Mouse (Mus musculus): ENCODE data around the gene Brdt.
"Not testable (repeated sequence)": the region's sequence is repeated elsewhere in the genome, so short reads cannot be mapped to it uniquely, and the experiment has no call there.

Gene Brdt

GRCm38 (mm10) chr5:107342891-107343290, 11.9 kb downstream of the Brdt start:
- no peak for DNase-seq

GRCm38 (mm10) chr5:107346214-107346613, 15.3 kb downstream of the Brdt start:
- no peak for DNase-seq

DNA sequence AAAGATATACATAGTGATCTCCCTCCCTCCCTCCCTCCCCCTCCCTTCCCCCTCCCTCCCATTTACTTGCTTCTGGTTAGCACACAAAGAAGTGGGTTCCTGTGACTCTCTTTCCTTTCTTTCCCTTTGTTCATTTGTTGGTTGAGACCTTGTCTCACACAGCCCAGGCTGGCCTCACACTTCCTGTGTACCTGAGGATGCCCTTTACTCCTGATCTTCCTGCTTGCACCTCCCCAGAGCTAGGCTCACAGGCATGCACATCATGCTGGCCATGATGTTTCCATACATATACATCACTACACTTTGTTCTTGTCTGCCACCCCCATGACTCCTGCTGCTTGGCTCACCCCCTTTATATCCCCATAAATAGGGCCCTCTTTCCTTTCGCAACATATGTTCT, 21.6 kb downstream of the Brdt start:
- DNase-seq = no peak

DNA sequence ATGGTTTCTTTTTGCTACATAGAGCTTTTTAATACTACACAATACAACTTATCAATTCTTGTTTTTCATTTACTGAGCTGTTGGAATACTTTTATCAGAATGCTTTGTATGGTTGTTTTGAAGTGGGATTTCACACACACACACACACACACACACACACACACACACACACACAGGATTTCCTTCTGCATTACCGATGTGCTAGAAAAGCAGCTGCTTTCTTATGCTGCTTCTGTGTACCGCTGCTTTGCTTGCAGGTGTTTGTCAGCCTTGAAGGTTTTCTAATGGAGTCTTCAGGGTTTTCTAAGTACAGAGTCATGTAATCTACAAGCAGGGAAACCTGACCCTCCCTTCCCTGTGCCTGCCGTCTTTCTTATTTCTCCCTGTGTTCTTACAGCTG, 23.0 kb downstream of the Brdt start:
- no peak for DNase-seq

GRCm38 (mm10) chr5:107355801-107356200, 24.8 kb downstream of the Brdt start:
- no peak for DNase-seq

GRCm38 (mm10) chr5:107357723-107358122, 26.8 kb downstream of the Brdt start:
- no peak for DNase-seq

GRCm38 (mm10) chr5:107359395-107360053, 28.6 kb downstream of the Brdt start:
- peak; percentile 92 for DNase-seq

DNA sequence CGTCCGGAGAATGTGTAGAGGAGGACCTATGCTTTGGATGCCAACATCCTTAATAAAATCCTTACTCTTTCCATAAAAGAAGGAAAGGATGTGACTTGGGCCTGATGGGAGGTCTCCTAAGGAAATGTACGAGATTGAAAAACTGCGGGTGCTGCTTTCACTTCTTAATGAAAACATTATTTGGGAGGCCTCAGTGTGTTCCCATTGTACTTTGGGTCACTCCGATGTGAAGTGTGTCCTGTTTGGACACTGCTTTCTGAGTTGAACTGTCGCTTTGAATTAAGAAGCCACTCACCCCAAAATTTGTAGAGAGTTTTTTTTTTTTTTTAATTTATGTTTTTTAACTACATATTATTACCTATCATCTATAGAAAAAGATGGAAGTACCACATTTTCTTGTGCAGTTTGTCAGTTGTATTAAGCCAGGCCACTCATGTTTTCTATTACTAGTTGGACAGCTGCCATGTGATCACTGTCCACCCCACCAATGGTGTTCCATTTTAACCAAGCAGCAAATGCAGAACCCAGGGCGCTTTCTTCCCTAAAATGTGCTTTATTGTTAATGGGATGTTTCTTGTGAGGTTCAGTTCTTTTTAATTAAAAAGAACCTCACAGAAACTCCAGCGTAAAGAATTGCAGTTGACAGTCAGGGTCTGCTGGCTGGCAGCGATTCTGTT, 29.2 kb downstream of the Brdt start:
- DNase-seq = no peak

- DNase-seq = no peak
These were observed 39.1 kb downstream of the Brdt start for GRCm38 (mm10) chr5:107370040-107370439.

- DNase-seq = no peak
These were observed 40.4 kb downstream of the Brdt start for GRCm38 (mm10) chr5:107371335-107371734.

GRCm38 (mm10) chr5:107373256-107373655, 42.3 kb downstream of the Brdt start:
- no peak for DNase-seq

GRCm38 (mm10) chr5:107386448-107386847, 55.5 kb downstream of the Brdt start:
- DNase-seq = not testable (repeated sequence)

DNA sequence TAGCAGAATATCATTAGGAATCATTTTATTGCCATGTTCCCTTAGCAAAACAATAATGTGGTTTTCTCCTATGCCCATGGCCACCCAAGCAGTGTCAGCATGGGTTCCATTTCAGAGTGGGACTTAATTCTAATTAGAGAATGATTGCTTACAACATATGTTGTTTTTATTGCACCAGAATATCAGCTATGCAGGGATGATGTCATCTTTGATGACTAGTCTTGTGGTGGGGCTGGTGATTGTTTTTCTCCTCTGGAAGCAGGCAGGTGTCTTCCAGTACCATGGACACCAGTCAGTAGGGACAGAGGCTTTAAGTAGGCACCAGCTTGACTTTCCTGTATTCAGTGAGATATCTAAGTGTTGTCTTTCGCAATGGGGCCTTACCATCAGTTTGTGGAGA, 56.8 kb downstream of the Brdt start:
- no peak for DNase-seq

GRCm38 (mm10) chr5:107389373-107389772, 58.4 kb downstream of the Brdt start:
- no peak for DNase-seq

DNA sequence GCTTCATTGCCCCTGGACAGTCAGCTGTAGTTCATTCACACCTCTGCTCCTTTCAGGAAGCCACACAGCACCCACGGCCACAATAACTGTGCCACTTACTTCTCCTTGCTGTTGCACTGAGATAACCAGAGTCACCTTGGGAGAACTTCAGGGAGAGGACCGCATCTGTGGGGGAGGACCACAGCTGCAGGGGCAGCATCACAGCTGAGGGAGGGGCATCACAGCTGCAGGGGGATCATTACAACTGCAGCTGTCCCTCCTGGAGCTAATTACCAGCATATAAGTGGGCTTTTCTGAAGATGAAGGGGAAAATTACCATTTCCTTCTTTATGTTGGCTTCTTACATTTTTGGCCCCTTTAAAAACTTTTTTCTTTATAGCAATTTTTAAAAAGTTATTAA, 63.5 kb downstream of the Brdt start:
- no peak for DNase-seq

- DNase-seq = no peak
These were observed 71.5 kb downstream of the Brdt start, which contains the start of gene Ephx4 for GRCm38 (mm10) chr5:107402436-107402835. Gene Ephx4 (plus strand): TSS chr5:107402736.

GRCm38 (mm10) chr5:107403011-107403946, 72.3 kb downstream of the Brdt start:
- no peak for DNase-seq

DNA sequence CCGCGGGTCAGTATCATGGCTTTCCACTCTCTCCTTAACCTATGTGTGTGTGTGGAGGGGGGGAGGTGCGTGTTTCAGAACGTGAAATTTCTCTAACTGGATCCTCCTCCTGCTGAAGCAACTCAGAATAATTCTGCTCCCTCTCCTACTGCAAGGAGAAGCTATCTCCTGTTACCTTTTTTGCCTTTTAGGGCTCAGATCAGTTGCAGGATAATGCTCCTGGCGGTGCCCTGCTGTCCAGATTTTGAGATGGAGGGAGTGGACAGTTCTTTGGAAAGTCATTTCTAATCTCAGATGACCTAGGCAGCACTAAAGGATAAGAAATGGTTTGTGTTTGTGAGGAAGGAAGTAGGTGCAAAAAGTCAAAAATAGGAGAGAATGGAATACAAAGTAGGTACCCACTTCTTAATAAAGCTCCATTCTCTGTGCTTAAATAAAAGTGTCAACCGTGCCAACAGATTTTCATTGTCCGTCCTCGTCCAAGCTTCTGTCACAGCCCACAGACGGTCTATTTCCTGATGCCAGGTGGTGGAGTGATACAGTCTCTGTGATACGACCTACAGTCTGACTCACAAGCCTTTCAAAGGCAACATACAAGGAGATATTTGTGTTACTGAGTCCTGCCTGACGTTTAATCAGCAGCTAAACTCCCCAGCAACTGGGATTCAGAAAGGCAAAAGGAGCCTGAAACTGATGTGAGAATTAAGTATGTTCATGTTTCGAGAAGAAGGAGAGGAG, 73.2 kb downstream of the Brdt start:
- no peak for DNase-seq

DNA sequence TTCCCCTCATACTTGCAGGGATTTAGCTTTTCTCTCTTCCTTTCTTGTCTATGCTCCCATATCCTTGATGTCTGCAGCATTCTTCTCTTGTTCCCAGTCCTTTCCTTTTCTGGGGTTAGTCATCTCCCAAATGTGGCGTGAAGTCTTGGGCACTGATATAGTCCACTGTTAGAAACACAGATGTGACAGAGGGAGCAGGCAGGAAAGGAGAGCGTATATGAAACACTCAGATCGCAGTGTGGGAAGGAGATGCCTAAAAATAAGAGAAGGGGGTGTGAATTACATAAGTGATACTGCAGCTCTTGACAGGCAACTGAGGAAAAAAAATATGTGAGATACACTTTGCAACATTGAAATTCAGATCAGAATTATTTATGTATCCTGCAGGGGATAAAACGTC, 74.4 kb downstream of the Brdt start:
- DNase-seq = no peak

DNA sequence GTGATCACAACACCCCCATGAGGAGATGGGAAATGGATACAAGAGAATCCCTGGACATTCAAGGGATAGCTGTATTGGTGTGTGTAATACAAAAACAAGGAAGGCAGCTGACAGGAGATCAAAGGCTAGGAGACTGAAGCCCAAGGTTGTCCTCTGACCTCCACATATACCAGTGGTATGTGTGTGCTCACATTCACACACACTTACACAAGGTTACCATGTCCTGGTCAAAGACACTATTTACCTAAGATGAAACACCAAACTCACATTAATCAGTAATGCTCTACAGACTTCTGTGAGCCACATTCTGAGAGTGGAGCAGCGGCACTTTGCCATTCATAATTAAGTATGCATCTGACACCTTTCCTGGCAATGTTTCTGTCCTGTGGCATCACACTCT, 79.3 kb downstream of the Brdt start:
- no peak for DNase-seq

DNA sequence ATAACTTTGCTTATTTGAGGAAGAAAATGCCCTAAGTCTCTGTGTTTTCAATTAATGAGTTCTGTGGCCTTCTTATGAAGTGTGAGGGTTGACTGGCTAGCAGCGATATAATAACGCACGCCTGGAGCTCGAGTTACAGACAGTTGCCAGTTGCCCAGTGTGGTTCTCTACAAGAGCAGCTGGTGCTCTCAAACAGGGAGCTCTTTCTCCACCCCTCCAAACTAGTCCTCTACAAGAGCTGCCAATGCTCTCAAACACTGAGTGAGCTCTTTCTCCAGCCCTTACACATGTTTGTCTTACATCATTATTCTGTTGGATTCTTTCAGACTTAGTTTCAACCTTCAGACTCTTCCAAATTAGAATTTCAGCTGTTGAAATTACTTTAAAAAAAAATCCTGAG, 80.4 kb downstream of the Brdt start:
- DNase-seq = no peak

DNA sequence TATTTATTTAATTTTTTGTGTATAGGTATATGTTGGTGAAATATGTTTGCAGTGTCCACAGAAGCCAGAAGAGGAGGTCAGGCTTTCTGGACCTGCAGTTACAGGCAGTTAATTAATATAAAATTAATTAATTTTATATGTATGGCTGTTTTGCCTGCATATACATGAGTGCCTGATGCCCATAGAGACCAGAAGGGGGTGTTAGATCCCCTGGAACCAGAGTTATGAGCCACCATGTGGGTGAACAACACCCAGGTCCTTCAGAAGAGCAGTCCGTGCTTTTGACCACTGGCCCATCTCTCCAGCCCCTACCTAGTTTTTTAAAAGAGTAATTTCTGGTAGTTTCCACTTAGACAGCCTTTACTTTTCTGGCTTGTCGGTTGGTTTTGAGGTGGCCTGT, 81.3 kb downstream of the Brdt start:
- no peak for DNase-seq

- DNase-seq = no peak
These were observed 84.1 kb downstream of the Brdt start for GRCm38 (mm10) chr5:107415098-107415497.

Measured in kidney, adult 18-20 months (tissue).